Mouse (Mus musculus): Measurements from ENCODE around the gene Ccdc91. TPM values are rescaled to one million over a fixed set of nuclear protein-coding genes. Genes with fewer than 3 reads are reported as not detected.

The Ccdc91 gene
- polyA plus RNA-seq, 1 experiment from 2014 or later: 28.7 TPM

DNA sequence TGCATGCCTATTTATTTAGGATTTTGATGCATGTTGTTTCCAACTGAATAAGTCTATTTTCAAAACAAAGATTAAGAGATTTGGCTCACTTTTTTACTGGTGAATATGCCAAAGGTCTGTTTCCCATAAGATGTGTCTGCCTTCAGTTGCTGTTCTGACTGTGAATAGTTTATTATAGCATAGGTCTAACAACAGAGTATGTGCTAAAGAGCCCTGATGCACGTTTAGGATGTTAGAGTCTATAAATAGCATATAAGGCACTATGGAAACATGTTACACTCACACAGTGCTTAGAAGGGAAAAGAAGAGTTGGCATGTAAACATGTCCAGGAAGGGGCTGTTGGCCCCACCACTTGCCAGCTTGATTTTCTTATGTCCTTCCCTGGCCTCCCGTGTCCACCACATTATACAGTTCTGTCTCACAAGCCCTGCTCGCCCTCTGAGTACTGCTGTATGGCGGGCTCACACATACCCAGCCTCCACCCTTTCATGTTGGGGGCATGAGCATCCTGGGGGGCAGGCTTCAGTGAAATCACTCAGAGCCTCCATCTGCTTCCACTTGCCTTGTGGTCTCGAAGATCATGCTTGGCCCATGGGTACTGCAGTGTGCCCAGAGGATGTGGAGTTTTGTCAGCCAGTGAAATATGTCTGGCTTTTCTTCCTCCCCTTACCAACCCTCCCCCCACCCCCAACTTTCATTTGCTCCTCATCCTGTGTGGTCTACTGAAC lies 99.0 kb downstream of the Ccdc91 start:
- no peak; the same call in 1 of the 2 replicates for ATAC-seq (ENCODE audit: borderline replicate concordance, extremely low read depth, low FRiP score, low TSS enrichment)
- WGBS: 34% methylated on average over 5 of the region's 5 CpGs
- no peak overlapping the region for H3K4me2 ChIP-seq
- H3K36me3 ChIP-seq: no peaks in the 10 kb centered on the region
- H3K4me1 ChIP-seq: peaks cover 11% of the 10 kb centered on the region; the same call in 1 of the 2 replicates
- no peak overlapping the region for H3K27ac ChIP-seq
- H3K27me3 ChIP-seq: no peaks in the 10 kb centered on the region
- H3K9ac ChIP-seq: no peak overlapping the region
- H3K9me3 ChIP-seq: no peaks in the 10 kb centered on the region
- H3K4me3 ChIP-seq: no peak overlapping the region

DNA sequence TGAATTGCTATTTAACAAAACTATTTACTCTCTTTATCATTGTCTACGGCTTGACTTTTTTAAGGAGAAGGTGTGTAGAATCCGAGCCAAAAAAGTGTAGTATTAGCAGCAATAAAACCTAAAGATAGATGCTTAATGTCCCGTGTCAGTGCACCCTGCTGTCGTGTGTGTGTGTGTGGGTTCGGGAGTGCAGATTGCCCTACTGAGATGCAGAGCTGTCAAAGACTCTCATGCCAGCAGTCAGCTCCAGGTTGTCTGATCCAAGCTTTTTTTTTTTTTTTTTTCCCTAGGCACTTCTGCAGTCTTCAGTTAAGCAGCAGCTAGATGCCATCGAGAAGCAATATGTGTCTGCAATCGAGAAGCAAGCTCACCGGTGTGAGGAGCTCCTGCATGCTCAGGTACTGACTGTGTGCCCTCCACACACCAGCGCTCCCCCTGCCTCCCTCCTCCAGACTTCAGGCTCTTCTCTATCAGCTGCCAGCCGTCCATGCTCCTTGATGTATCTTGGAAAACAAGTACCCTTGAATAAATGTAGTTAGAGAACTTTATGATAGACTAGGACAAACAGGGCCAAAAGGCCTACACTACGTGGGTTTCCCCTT lies 99.7 kb downstream of the Ccdc91 start:
- H3K27me3 ChIP-seq: no peaks in the 10 kb centered on the region
- peaks cover 11% of the 10 kb centered on the region; the same call in 1 of the 2 replicates for H3K4me1 ChIP-seq
- no peak overlapping the region for H3K27ac ChIP-seq
- no peak overlapping the region for H3K4me3 ChIP-seq
- H3K36me3 ChIP-seq: no peaks in the 10 kb centered on the region
- H3K4me2 ChIP-seq: no peak overlapping the region
- no peaks in the 10 kb centered on the region for H3K9me3 ChIP-seq
- 36% methylated on average over 11 of the region's 11 CpGs for WGBS
- no peak overlapping the region for H3K9ac ChIP-seq
- ATAC-seq (ENCODE audit: borderline replicate concordance, extremely low read depth, low FRiP score, low TSS enrichment): no peak

DNA sequence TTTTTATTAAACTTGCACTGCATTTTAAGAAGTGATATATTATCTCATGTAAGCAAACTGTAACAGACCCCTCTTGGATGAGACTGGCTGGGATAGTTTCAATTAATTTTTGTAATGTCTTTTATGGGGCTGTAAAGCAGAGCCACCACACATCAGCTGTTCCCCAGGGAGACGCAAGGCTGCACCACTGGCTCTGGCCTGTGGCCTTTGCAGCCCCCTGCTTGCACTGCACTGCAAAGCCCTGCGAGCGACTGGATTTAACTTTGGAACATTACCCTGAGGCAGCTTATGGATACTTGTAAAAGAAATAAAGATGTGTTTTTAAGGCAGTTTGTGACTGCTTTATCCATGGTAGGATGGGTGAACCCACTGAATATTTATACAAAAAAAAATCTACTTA lies 112.0 kb downstream of the Ccdc91 start:
- no peak overlapping the region for H3K9ac ChIP-seq
- H3K36me3 ChIP-seq: no peaks in the 10 kb centered on the region
- H3K4me1 ChIP-seq: no peaks in the 10 kb centered on the region
- ATAC-seq (ENCODE audit: borderline replicate concordance, extremely low read depth, low FRiP score, low TSS enrichment): no peak
- no peaks in the 10 kb centered on the region for H3K9me3 ChIP-seq
- no peak overlapping the region for H3K4me3 ChIP-seq
- WGBS: 89% methylated on average over 3 of the region's 3 CpGs
- no peak overlapping the region for H3K27ac ChIP-seq
- no peaks in the 10 kb centered on the region for H3K27me3 ChIP-seq
- H3K4me2 ChIP-seq: no peak overlapping the region

DNA sequence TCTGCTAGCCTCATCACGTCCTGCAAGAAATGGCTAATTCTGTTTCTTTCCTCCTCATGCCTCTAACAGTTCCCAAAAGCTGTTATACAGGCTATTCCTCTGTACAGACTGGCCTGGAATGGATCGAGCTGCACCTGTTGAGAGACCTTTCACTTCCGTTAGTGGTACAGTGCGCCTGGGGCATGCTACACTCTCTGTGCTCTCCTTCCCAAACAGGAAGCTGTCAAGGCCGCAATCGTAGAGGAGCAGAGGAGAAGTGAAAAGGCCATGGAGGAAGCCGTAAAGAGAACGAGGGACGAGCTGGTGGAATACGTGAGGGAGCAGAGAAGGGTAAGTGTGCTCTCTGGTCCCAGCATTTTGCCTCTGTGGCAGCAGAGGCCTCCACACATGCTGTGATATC lies 131.0 kb downstream of the Ccdc91 start:
- H3K4me2 ChIP-seq: no peak overlapping the region
- WGBS: 66% methylated on average over 10 of the region's 10 CpGs
- no peaks in the 10 kb centered on the region for H3K36me3 ChIP-seq
- H3K4me3 ChIP-seq: no peak overlapping the region
- no peaks in the 10 kb centered on the region for H3K4me1 ChIP-seq
- no peak for ATAC-seq (ENCODE audit: borderline replicate concordance, extremely low read depth, low FRiP score, low TSS enrichment)
- no peak overlapping the region for H3K9ac ChIP-seq
- H3K27me3 ChIP-seq: no peaks in the 10 kb centered on the region
- no peak overlapping the region for H3K27ac ChIP-seq
- H3K9me3 ChIP-seq: no peaks in the 10 kb centered on the region

DNA sequence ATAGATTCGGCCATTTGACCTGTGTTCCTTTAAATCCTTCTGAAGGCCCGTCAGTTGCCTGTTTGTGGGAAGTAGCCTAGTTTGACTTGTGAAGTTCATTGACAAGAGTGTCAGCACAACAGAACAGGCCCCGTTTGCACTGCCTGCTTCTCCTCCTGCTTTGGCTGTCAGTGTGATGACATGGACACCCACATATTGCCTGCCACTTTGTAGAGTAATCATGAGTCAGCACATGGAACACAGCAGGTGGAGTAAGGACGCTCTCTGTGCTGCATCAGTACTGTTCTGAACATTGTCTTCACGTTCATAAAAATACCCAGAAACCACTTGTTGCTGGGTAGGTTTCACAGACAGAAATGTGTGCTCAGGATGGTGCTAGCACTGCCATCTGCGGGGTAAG lies 132.0 kb downstream of the Ccdc91 start:
- ATAC-seq (ENCODE audit: borderline replicate concordance, extremely low read depth, low FRiP score, low TSS enrichment): no peak
- Histone ChIP-seq H3K27me3 (no peaks in the 10 kb centered on the region), H3K4me3 (no peak overlapping the region), H3K27ac (no peak overlapping the region), H3K4me1 (no peaks in the 10 kb centered on the region), H3K9ac (no peak overlapping the region), H3K4me2 (no peak overlapping the region), H3K36me3 (no peaks in the 10 kb centered on the region), H3K9me3 (no peaks in the 10 kb centered on the region)
- WGBS: 59% methylated on average over 6 of the region's 6 CpGs

DNA sequence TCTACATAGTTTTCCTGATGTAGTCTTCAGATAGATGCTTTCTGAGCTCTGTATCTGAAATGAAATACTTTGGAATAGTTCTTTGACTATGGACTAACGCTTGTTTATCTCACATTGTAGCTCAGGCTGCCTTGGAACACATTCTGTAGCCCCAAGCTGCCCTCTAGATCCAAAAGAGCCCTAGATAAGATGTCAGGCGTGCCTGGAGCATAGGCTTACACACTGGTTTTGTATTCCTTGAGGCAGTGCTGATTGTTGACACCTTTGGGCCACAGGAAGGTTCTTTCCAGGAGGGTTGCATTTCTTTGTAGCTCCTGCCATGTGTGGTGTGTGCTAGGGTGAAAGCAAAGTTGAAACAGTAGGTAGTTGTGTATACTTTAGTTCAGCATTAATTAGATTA lies 139.7 kb downstream of the Ccdc91 start:
- no peak overlapping the region for H3K4me3 ChIP-seq

DNA sequence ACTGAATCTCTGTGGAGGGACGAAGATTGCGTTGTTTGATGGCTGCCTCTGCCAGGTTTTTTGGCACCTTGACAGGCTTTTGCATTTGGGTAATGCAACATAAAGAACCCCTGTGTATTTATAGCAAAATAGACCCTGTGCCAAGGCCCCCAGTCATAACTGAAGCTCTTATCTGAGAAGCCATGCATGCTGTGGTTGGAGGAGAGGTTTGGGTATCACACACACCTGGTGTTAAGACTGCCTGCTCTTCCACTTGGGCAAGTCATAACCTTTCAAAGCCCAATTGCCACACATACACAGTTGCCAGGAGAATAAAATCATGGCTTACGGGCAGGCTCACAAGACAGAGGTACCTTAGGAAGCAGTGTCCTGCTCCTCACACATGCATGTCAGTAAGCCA lies 147.5 kb downstream of the Ccdc91 start:
- 86% methylated on average over 3 of the region's 3 CpGs for WGBS
- no peak overlapping the region for H3K4me3 ChIP-seq
- H3K27ac ChIP-seq: no peak overlapping the region
- no peak for ATAC-seq (ENCODE audit: borderline replicate concordance, extremely low read depth, low FRiP score, low TSS enrichment)
- H3K9me3 ChIP-seq: no peaks in the 10 kb centered on the region
- H3K27me3 ChIP-seq: no peaks in the 10 kb centered on the region
- no peaks in the 10 kb centered on the region for H3K4me1 ChIP-seq
- H3K9ac ChIP-seq: no peak overlapping the region
- no peak overlapping the region for H3K4me2 ChIP-seq
- no peaks in the 10 kb centered on the region for H3K36me3 ChIP-seq

More for the DNA sequence above, 139.7 kb downstream of the Ccdc91 start:
- Histone ChIP-seq H3K36me3 (no peaks in the 10 kb centered on the region), H3K9me3 (no peaks in the 10 kb centered on the region), H3K4me2 (no peak overlapping the region), H3K4me1 (no peaks in the 10 kb centered on the region), H3K27ac (no peak overlapping the region), H3K9ac (no peak overlapping the region), H3K27me3 (no peaks in the 10 kb centered on the region)
- ATAC-seq (ENCODE audit: borderline replicate concordance, extremely low read depth, low FRiP score, low TSS enrichment): no peak
- WGBS: 65% methylated on average over 2 of the region's 2 CpGs

DNA sequence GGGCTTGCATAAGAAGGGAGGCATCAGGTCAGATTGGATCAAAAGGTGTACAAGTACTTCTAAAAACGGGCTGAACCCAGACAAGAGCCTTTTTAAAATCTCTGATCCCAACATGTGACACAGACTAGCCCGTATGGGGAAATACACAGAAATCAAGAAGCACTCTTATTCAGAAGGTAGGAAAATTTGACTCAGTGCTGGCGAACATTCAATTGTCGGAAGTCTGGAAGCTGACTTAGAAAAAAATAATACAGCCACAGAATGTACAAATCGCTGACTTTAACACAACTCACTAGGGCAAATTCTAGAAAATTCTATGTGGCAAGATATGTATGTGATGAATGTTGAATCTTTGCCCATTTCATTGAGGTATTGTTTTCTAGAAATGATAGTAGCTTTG lies 160.8 kb downstream of the Ccdc91 start:
- no peaks in the 10 kb centered on the region for H3K36me3 ChIP-seq
- ATAC-seq (ENCODE audit: borderline replicate concordance, extremely low read depth, low FRiP score, low TSS enrichment): no peak
- H3K4me1 ChIP-seq: no peaks in the 10 kb centered on the region
- WGBS: 78% methylated on average over 5 of the region's 5 CpGs
- no peak overlapping the region for H3K4me2 ChIP-seq
- H3K27ac ChIP-seq: no peak overlapping the region
- no peak overlapping the region for H3K9ac ChIP-seq
- H3K9me3 ChIP-seq: no peaks in the 10 kb centered on the region
- no peaks in the 10 kb centered on the region for H3K27me3 ChIP-seq
- no peak overlapping the region for H3K4me3 ChIP-seq

DNA sequence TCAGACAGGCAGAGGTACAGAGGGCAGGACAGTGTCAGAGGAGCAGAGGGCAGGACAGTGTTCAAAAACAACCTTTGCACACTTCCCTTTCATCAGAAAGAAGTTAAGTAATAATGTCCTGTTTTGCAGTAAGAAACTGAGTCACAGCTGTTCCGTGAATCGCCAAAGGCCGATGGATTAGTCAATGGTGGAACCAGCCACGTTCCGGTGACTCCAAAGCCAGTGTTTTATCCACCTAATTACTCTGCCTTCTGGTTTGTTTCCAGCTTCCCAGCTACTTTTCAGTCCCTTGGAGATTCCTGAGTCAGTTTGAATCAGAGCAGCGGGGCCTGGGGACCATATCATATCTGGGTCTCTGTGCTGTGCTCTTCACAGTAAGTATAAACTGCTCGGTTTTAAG lies 168.2 kb downstream of the Ccdc91 start:
- no peaks in the 10 kb centered on the region for H3K4me1 ChIP-seq
- H3K27me3 ChIP-seq: no peaks in the 10 kb centered on the region
- no peaks in the 10 kb centered on the region for H3K36me3 ChIP-seq
- H3K9me3 ChIP-seq: no peaks in the 10 kb centered on the region
- H3K9ac ChIP-seq: no peak overlapping the region
- H3K4me2 ChIP-seq: no peak overlapping the region
- no peak overlapping the region for H3K4me3 ChIP-seq
- no peak for ATAC-seq (ENCODE audit: borderline replicate concordance, extremely low read depth, low FRiP score, low TSS enrichment)
- 88% methylated on average over 7 of the region's 7 CpGs for WGBS
- H3K27ac ChIP-seq: no peak overlapping the region

DNA sequence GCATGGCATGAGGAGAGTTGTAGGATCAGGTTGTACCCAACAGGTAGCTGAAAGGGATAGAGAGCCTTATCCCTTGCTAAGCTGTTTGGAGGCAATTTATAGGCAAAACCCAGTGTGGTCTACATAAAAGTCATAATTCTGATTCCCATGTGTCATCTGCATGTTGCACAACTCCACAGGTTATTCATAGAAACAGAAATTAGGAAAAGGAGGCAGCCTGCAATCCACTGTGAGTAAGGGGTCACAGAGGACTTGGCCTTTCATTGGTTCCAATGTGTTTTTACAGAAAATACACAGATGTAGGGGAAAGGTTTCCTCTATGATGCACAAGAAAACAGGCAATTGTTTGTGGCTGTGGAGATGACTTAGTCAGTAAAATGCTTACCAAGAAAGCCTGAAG lies 168.8 kb downstream of the Ccdc91 start:
- Histone ChIP-seq H3K4me2 (no peak overlapping the region), H3K9ac (no peak overlapping the region), H3K9me3 (no peaks in the 10 kb centered on the region), H3K27ac (no peak overlapping the region), H3K4me3 (no peak overlapping the region), H3K27me3 (no peaks in the 10 kb centered on the region), H3K4me1 (no peaks in the 10 kb centered on the region), H3K36me3 (no peaks in the 10 kb centered on the region)
- ATAC-seq (ENCODE audit: borderline replicate concordance, extremely low read depth, low FRiP score, low TSS enrichment): no peak

DNA sequence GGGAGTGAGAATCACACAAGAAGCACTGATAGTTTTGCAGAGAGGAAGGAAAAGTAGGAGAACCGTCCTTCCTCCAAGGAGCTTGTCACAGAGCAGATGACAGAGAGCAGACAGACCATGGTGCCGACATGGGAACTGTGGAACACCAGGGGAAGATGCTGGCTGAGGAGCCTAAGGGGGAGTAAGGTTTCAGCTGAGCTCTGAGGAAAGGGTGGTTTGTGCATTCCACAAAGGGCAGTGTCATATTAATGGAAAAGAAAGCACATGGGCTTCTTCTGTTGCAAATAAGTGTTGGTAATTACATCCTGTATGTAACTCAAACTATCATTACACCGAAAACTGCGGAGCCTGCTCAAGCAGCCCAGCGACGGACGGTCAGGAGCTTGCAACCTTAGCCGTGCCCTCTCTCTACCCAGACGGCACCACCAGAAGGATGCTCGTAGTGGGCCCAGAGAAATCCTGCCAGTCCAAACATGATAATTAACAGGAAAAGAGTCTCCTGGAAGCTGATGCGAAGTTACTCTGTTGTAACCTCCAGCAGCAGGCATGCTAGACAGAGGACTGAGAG lies 170.9 kb downstream of the Ccdc91 start:
- Histone ChIP-seq H3K27me3 (no peaks in the 10 kb centered on the region), H3K9me3 (no peaks in the 10 kb centered on the region), H3K4me2 (no peak overlapping the region), H3K36me3 (no peaks in the 10 kb centered on the region), H3K9ac (no peak overlapping the region), H3K27ac (no peak overlapping the region), H3K4me3 (no peak overlapping the region), H3K4me1 (no peaks in the 10 kb centered on the region)
- WGBS: 73% methylated on average over 11 of the region's 11 CpGs
- no peak for ATAC-seq (ENCODE audit: borderline replicate concordance, extremely low read depth, low FRiP score, low TSS enrichment)

DNA sequence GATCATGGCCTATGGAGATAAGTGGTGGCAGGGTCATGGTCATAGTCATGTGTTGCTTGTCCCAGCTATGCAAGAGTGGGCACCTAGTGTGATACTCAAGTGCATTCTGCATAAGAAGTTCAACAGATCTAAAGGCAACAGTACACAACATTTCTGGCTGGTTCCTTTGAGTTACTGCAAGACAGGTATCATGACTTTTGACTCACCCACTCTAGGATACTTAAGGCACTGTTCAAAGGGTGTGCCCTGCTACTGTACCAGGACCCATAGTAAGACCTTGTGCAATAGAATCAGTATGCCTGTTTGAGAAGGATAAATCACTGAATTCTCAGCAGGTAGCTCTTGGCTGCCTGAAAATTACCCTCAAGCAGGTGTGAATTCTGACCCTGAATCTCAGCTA lies 182.4 kb downstream of the Ccdc91 start:
- H3K4me1 ChIP-seq: no peaks in the 10 kb centered on the region
- no peak overlapping the region for H3K4me2 ChIP-seq
- H3K9ac ChIP-seq: no peak overlapping the region
- no peak for ATAC-seq (ENCODE audit: borderline replicate concordance, extremely low read depth, low FRiP score, low TSS enrichment)
- H3K27ac ChIP-seq: no peak overlapping the region
- no peaks in the 10 kb centered on the region for H3K27me3 ChIP-seq
- H3K36me3 ChIP-seq: no peaks in the 10 kb centered on the region
- H3K9me3 ChIP-seq: no peaks in the 10 kb centered on the region
- H3K4me3 ChIP-seq: no peak overlapping the region
